Mouse (Mus musculus) CH12F3 (cell line): ENCODE measurements around the gene Mdga2.

ENCODE experiments used
- in situ Hi-C: fragments of 300-500 bp; cut with MboI; formaldehyde crosslinking; loops from 2 replicates; pipeline ENCODE4 v1.14.3; 2020; ENCODE audit warnings: low sequenced_read_pairs

The Mdga2 gene

DNA sequence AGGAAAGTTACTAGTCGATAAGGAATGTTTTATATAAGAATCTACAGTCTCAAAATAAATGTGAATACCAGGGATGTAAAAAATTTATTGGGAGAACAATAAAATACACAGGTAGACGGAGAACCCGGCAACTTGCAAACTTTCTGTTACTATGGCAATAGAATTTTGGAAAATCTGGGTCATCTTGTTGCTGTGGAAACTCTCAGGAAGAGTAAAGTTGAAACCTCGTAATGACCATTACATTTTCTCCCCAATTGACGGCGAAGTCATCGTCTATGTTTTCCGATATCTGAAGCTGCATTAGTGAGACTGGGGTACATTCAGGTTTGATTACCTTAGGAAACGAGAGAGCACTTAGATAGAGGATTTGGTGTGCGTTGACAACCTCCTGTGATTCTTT, 514.0 kb downstream of the Mdga2 start:
- in situ Hi-C loops = no loop called here

DNA sequence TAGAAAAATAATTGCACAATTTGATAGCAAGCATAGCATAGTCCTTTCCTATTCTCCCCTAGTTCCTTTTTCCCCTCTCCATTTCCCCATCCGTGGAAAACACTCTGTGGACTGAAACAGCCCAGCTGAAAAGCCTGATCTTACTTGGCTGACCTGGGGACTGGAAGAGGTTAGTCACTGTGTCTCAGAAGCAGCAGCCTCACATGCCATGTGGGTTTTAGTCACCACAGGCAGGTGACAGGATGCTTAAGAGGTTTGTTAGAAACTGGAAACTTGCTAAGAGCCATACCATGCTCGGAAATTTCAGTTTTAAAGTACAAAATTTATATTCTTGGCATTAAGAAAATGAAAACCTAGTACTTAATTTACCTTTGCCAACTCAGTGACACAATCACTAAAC, 514.9 kb downstream of the Mdga2 start:
- in situ Hi-C loops = no loop called here

DNA sequence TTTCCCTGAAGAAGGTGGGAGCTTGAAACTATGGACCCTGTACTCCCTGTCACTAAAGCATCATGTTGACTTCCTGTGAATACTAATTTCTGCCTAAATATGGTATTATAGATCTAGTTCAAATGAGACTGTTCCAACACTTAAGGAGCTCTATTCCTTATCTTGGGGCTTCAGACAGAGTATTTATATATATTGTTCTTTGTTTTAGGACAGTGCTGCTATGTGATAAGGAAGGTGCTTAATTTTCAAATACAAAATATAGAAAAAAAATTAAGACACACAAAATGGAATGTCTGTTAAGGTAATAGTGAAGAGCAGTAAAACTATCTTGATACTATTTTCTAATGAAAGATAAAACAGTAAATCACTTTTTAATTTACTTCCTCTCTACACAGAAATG, 517.3 kb downstream of the Mdga2 start:
- in situ Hi-C loops = no loop called here

DNA sequence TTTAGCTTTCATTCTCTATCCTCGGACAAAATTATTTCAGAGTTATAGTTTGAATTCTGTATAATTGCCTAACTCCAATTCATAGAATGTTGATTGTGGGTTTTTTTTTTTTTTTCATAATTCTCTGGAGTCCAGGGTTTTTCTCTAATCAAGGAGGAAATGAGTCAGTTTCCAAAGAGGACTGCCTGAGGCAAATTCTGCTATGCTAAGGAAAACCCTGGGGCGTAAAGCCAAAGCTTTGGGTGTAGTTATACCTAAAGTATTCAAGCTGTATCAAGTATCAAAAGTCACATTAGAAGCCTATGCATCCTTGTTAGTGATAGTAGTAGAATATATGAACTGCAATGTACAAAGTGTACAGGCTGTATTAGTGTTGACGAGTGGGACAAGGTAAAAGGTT, 519.6 kb downstream of the Mdga2 start:
- in situ Hi-C loops = no loop called here

DNA sequence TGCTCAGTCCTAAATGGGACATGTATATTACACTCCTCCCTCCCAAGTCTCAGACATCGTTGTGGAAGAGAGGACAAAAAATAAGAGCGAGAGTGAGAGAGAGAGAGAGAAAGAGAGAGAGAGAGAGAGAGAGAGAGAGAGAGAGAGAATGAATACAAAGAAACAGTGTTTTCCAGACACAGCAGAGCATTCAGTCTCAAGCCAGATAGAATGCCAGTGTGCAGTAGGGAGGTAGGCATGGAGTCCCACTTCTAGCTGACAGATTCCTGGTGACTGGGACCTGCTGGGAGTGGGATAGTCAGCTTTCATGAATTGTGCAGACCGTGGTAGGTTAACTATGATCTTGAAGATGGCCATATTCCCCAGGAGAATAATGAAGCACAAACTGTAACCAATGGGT, 542.8 kb downstream of the Mdga2 start:
- in situ Hi-C loops = no loop called here

DNA sequence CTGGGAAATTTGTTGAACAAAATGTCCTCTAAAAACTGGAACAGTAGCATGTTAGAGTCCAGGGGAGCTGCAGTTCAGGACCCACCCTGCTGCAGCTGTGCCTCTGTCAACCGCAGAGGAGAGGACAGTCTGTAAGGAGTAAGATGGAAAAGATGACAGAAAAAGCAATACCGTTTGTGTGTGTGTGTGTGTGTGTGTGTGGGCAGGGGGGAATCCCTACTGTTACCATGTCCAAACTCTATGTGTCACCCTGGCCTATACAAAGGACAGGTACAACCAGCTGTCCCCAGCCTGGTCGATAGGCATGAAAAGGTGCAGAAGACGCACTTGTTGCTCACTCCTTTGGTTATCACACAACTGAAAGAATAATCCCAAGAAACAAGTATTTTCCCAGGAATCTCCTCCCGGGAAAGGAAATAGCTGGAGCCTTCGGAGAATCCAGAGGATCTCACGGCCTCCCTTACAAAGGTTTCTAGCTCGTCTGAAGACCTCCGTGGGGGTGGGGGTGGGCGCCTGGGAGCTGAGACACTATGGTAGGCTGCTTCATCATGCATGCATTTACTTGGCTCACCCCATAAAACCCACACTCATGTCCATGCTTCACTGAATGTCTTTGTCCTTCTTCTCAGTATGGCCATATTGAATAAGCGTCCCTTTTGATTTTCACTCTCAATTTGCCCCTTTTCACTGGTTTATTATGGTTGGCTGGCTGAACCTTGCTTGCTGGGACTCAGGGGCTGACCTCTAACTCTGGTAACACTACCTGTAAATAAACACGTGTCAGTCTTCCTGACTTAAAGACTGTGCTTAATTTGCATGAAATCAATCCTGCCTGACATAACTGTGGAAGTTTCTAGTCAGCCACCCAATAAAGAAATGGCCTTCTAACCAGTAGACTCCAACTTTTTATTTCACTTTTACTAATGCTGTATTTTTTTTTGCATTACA, 573.5 kb downstream of the Mdga2 start:
- in situ Hi-C loops = no loop called here

DNA sequence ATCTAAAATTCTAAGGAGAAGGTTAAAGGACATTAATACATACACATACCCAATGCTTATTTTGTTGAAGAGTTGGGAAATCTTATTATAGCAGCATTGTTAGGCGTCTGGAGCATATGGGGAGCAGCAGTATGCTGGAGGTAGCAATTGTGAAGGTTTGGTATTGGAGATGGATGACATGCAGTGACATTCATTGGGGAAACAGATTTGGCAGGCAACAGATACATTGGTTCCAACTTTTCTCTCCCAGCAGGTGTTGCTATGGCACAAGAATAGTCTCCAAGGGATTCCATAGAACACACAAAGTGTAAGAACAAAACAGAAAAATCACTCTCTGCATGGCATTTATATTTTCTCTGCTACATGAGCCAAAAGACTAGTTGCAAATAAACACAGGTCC, 581.9 kb downstream of the Mdga2 start:
- in situ Hi-C loops = no loop called here

DNA sequence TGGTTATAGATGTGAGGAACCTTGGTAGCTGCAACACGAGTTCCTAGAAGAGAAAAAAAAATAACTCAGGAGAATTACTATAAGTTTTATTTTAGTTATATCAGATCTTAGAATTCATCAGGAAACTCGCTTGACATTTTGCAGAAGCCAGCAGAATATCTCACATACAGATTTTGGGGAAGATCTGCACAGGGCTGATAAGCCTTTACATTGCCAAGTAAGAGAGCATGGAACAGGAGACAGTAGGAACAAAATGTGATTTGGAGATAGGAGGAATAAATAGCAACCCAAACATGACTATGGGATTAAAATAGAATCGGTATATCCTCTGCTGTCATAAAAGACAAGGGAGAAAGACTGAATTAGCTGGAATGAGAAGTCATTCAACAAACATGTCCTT, 602.4 kb downstream of the Mdga2 start:
- in situ Hi-C loops = no loop called here

DNA sequence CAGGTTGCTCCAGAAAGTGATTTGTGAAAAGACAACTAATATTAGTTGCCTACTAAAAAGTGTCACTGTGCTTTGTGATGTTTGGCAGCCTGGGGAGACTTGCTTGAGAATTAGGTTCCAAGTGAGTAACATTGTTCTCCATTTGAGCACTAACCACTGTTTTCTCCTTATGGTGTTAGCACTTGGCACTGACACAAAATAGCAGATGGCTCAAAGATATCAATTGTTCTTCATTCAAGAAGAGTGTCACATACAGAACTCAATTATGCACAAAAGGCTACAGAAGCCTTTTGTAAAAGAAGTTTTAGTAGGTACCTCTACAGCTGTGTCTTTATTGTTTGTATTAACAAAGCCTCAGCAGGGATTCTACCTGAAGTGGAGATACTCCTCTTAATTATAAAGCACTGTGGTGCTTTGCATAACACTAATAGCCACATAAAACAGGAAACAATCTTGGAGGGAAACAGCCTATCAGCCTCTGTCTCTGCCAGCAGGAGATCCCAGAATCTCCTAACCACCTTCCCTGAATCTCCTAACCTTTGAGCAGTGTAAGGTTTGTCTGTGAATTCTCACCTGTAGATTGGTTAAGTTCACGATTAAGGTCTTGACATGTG, 630.6 kb downstream of the Mdga2 start:
- in situ Hi-C loops = no loop called here

DNA sequence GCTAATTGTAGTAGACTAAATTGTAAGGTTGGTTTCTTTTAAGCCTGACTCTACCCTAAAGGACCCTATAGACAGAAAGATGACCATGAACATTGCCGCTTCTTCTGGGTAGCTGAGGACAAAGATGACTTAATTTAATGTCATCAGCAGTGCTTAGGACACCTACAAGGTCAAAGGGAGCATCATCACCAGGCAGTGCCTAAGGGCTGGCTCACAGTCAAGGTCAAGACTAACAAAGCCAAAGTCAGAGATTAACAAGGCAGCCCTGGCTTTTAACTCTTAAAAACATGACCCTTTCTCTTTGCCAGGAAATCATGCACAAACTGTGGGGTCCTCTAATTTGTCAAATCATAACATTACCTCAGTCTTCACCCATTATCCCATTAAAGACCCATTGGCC, 657.0 kb downstream of the Mdga2 start:
- in situ Hi-C loops = no loop called here

DNA sequence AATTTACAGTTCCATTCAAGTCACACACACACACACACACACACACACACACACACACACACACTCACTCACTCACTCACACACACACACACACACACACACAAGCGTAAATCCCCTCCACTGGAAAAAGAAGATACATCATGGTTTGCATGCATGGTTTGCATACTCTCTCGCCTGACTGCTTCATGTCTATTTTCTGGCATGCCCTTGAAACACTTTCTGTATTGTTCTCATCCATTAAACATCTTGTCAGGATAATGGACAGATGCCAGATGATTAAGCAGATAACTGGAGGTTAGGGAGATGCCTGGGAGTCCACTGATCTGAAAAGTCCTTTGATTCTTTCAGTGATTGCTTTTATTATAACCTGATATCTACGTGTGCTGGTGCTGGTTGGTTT, 665.5 kb downstream of the Mdga2 start:
- in situ Hi-C loops = no loop called here

DNA sequence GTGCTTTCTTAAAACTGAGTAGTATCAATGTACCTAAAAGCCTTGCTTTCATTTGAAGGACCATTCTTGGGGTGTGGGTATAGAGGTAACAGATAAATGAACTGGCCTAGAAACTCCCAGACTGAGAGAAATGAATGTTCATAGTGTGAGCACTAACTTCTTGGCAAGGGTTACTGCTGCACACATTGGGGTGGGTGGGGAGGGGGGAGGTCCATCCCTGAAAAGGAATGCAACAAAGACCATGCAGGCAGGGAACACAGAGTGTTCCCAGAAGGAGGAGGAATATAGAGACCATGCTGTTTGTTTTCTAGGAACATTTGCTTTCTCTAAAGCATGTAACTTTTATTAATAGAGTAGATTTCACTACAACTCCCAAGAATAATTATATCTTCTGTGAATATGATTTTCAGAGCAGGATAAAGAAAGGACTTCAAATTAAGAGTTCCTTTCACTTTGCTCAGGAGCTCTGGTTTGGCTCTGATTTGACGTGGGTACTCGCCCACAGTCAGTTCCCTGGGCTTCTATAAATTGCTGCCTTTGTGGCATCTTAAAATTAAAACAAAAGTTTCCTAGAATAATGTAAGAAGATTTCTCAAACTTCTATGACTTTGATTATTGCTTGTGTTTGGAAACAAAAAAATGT, 666.0 kb downstream of the Mdga2 start:
- in situ Hi-C loops = no loop called here

DNA sequence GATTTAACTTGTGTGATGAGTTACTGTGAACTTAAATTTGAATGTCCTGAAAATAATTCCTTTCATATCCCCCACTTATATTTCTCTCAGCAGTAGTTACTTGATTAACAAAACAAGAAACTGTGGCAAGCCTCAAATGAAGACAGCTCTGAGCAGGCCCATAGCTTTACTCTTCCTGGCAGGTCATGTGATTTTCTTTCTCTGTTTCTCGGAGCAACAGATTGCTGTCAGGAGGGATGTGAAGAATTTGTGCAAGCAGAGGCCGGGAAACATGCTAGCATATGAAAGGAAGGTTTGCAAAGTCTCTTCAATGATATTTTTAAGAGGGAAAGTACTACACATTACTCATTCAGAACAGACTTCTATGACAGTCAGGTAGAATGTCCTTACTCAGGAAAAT, 697.4 kb downstream of the Mdga2 start:
- in situ Hi-C loops = no loop called here

DNA sequence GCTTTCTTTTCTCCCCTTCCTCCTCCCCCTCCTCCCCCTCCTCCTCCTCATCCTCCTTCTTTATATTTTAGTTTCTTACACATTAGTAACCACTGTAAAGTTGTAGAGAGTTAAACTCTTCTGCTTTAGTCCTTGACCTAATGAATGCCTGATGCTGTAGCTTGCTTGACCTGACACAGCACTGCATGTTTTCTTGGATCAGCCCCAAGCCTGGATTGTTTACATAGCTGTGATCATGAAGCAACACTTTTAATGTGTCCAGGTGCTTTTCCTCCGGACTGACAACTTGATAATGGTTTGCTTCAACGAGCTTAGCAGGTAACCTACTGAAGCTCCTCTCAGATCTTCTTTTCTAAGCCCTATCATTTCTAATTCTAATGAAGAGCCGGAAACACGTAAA, 723.1 kb downstream of the Mdga2 start:
- in situ Hi-C loops = no loop called here

DNA sequence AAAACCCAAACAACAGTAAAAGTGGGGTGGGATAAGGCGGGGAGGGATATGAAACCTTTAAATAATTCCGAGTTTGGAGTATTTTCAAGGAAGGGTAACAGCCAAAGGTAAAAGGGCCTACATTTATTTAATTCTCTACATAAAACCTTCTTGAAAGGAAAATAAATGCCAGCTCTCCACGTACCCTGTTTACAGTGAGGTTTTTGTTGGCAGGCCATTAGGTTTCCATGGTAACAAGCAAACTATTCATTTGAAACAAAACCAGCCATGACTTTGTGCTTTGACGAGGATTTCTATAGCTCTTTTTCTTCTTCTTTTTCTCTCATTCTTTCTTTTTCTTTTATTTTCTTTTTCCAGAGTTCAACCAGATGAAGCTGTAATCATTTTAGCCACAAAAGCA, 751.5 kb downstream of the Mdga2 start:
- in situ Hi-C loops = no loop called here

DNA sequence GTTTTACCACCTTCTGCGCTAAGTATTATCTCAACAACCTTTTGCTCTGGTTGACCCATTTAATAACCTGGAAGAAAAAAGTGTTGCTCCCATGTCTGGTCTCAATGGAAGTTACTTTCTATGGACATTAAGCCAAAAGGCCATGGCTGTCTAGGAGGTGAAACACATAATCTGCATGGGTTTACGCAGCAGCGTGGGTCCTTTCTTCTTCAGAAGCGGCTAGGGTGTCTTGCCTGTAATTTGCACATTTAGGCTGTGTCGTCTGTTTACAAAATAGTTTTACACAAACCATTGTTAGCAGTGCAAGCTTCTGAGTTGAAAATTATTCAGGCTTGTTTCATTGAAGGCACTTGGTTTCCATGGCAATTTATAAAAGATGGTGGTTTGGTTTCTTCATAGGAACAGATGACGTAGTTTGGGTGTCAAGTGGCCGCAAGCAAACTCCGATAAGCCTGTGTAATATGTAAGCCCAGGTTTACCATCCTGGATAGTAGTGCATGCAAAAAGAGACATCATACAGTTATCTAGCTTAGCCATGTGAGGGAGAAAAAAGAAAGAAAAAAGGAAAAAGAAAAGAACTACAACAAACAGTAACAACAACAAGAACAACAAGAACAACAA, 752.0 kb downstream of the Mdga2 start:
- in situ Hi-C loops = no loop called here

DNA sequence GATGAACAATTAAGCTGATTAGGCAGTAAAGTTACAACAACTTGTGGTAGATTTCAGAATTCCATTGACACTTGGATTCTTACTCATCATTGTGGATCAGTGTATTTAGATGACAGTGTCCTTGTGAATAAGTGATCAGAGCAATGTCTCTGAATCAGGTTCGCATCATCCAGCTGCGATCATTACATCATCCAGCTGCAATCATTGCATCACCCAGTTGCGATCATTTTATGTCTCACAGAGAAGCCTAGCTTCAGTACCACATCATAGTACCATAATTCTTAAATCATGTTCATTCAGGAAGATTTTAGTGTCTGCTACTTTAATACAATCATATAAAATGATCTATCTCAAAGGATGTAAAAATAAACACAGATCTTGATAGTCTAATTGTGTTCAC, 756.8 kb downstream of the Mdga2 start:
- in situ Hi-C loops = no loop called here

DNA sequence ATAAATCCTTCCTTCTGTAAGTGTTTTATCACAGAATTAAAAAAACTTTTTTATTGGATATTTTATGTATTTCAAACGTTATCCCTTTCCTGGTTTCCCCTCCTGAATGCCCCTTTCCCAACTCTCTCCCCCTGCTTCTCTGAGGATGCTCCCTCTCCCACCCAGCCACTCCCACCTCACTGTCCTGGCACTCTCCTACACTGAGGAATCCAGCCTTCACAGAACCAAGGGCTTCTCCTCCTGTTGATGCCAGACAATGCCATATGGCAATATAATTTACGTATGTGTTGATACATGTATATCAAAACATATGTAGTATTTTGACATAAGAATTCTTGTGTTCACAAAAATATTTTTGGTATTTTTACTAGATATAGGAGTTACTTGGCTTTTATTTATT, 779.0 kb downstream of the Mdga2 start:
- in situ Hi-C loops = no loop called here
